8 mouse cellular contexts compared by ENCODE assay signal in genomic region chrX:152146150-152146549, GRCm38 (mm10). TPM values are rescaled to one million over a fixed set of nuclear protein-coding genes. Genes with fewer than 3 reads are reported as not detected.
DNase-seq lines count a peak whose midpoint lies in the region; TF ChIP-seq lines count a peak whose summit lies in the region.

No protein-coding gene starts in this region.

- H3K4me1 ChIP-seq in cortical plate, adult 2 months (ENCODE audit: control insufficient read depth, insufficient read depth, low read length) = peaks cover 6% of the 10 kb centered on the region; the same call in 1 of the 2 replicates

- TF ChIP-seq POLR2A in cortical plate, adult 2 months (IDR thresholded peaks at IDR 0.05; ENCODE audit: extremely low read depth, insufficient read depth, low read length) = no peak

- peak overlapping the region; percentile 66 for H3K27ac ChIP-seq in cortical plate, adult 2 months (ENCODE audit: insufficient read depth, low read length)

- DNase-seq in left cerebral cortex, adult 18-20 months (ENCODE audit: low spot score in 2 of 2) = peak; percentile 62 to 77
- no peak for DNase-seq in left cerebral cortex, adult 11 months (ENCODE audit: low spot score)
- DNase-seq in layer of hippocampus, adult 8-10 months (ENCODE audit: low spot score in 2 of 2) = peak; percentile 67 to 70
- peak; percentile 63 for DNase-seq in right cerebral cortex, postnatal 14 days
- no peak for DNase-seq in urinary bladder, adult 2 months (ENCODE audit: low spot score)
- DNase-seq in kidney, adult 8-10 months = no peak
- DNase-seq in urinary bladder, postnatal 4 days (ENCODE audit: low spot score in 2 of 2) = no peak

- no peak for TF ChIP-seq CTCF in cortical plate, adult 2 months (IDR thresholded peaks at IDR 0.05; ENCODE audit: extremely low read depth, insufficient read depth, low read length)

- peak overlapping the region; percentile 97 for H3K4me3 ChIP-seq in cortical plate, adult 2 months (ENCODE audit: insufficient read depth, low read length)

RNA-seq across cellular contexts. Expression of gene Iqsec2, which starts 2.1 kb away (rescaled TPM):
- 100 to 1,000 TPM; 141 to 142 TPM for total RNA-seq in left cerebral cortex, adult 18-20 months (2021)
- polyA plus RNA-seq in cortical plate, adult 2 months (2012; rRNA removed) = 52.8 and 55.6 TPM in 2 replicates
- total RNA-seq in layer of hippocampus, adult 8-10 months (2022) = 100 to 1,000 TPM; 143 to 160 (median 154) TPM
- polyA plus RNA-seq in urinary bladder, adult 2 months (2012; rRNA removed) = 8.3 and 10.7 TPM in 2 replicates

Comparison
In these comparisons a context has a peak if more than half of its experiments do, and no peak if none do; other contexts are left out.
1. DNase-seq: peak in left cerebral cortex, adult 18-20 months (2 of 2), layer of hippocampus, adult 8-10 months (2 of 2) and right cerebral cortex, postnatal 14 days (single experiment); none in left cerebral cortex, adult 11 months (single experiment), urinary bladder, adult 2 months (single experiment), kidney, adult 8-10 months (0 of 2) and urinary bladder, postnatal 4 days (0 of 2).